Mouse (Mus musculus): ENCODE results near the gene Tmpo. TPM values are rescaled to one million over a fixed set of nuclear protein-coding genes. Genes with fewer than 3 reads are reported as not detected.
A peak's percentile ranks its signal among the peaks of the same experiment; 100 is the strongest.

The Tmpo gene
- polyA plus RNA-seq, 2 experiments, result 239 to 340 TPM

GRCm38 (mm10) chr10:91180301-91180700 lies 814 bp downstream of the Tmpo start:
- no peak for TF ChIP-seq POLR2A (IDR thresholded peaks at IDR 0.05; ENCODE audit: borderline replicate concordance, extremely low read depth, insufficient read depth, insufficient read length)
- no peak for DNase-seq (ENCODE audit: low spot score)

GRCm38 (mm10) chr10:91179834-91180233 lies 1.3 kb downstream of the Tmpo start:
- H3K27me3 ChIP-seq (ENCODE audit: control insufficient read depth, insufficient read depth, low read length), result no peaks in the 10 kb centered on the region
- peaks cover 21% of the 10 kb centered on the region for H3K4me1 ChIP-seq (ENCODE audit: control insufficient read depth, insufficient read depth, low read length)
- DNase-seq (ENCODE audit: low spot score), result no peak
- H3K9me3 ChIP-seq (ENCODE audit: control insufficient read depth, low read length), result no peaks in the 10 kb centered on the region
- ATAC-seq (ENCODE audit: low FRiP score, low read depth), result no peak
- H3K9ac ChIP-seq (ENCODE audit: low read depth, low read length, severe bottlenecking), result no peak overlapping the region
- H3K4me2 ChIP-seq (replicated peaks; ENCODE audit: low read depth, low read length, severe bottlenecking), result peak overlapping the region; percentile 49
- H3K27ac ChIP-seq (replicated peaks; ENCODE audit: low read depth, low read length), result peak overlapping the region; percentile 99
- no peaks in the 10 kb centered on the region for H3K36me3 ChIP-seq (ENCODE audit: control insufficient read depth, insufficient read depth, low read length)
- 38% methylated on average over 2 of the region's 2 CpGs for WGBS
- peak overlapping the region; percentile 50; the same call in 1 of the 2 replicates for H3K4me3 ChIP-seq (replicated peaks; ENCODE audit: low read length)
- TF ChIP-seq POLR2A (IDR thresholded peaks at IDR 0.05; ENCODE audit: borderline replicate concordance, extremely low read depth, insufficient read depth, insufficient read length), result no peak

More at GRCm38 (mm10) chr10:91180301-91180700, 814 bp downstream of the Tmpo start:
- H3K4me2 ChIP-seq (replicated peaks; ENCODE audit: low read depth, low read length, severe bottlenecking), result peak overlapping the region; percentile 49
- no peaks in the 10 kb centered on the region for H3K36me3 ChIP-seq (ENCODE audit: control insufficient read depth, insufficient read depth, low read length)
- H3K4me1 ChIP-seq (ENCODE audit: control insufficient read depth, insufficient read depth, low read length), result peaks cover 21% of the 10 kb centered on the region
- peak overlapping the region; percentile 99 for H3K27ac ChIP-seq (replicated peaks; ENCODE audit: low read depth, low read length)
- no peaks in the 10 kb centered on the region for H3K9me3 ChIP-seq (ENCODE audit: control insufficient read depth, low read length)
- H3K4me3 ChIP-seq (replicated peaks; ENCODE audit: low read length), result peak overlapping the region; percentile 50
- peak overlapping the region; percentile 73 for H3K9ac ChIP-seq (ENCODE audit: low read depth, low read length, severe bottlenecking)
- no peak for ATAC-seq (ENCODE audit: low FRiP score, low read depth)
- WGBS, result 14% methylated on average over 7 of the region's 7 CpGs
- H3K27me3 ChIP-seq (ENCODE audit: control insufficient read depth, insufficient read depth, low read length), result no peaks in the 10 kb centered on the region

GRCm38 (mm10) chr10:91177201-91177600 lies 3.9 kb downstream of the Tmpo start:
- H3K27ac ChIP-seq (replicated peaks; ENCODE audit: low read depth, low read length), result no peak overlapping the region
- no peaks in the 10 kb centered on the region for H3K36me3 ChIP-seq (ENCODE audit: control insufficient read depth, insufficient read depth, low read length)
- no peak for DNase-seq (ENCODE audit: low spot score)
- peaks cover 10% of the 10 kb centered on the region; the same call in 1 of the 2 replicates for H3K4me1 ChIP-seq (ENCODE audit: control insufficient read depth, insufficient read depth, low read length)
- ATAC-seq (ENCODE audit: low FRiP score, low read depth), result no peak
- WGBS, result 33% methylated on average over 4 of the region's 4 CpGs
- H3K27me3 ChIP-seq (ENCODE audit: control insufficient read depth, insufficient read depth, low read length), result no peaks in the 10 kb centered on the region
- H3K4me2 ChIP-seq (replicated peaks; ENCODE audit: low read depth, low read length, severe bottlenecking), result no peak overlapping the region
- H3K9ac ChIP-seq (ENCODE audit: low read depth, low read length, severe bottlenecking), result no peak overlapping the region
- no peak for TF ChIP-seq POLR2A (IDR thresholded peaks at IDR 0.05; ENCODE audit: borderline replicate concordance, extremely low read depth, insufficient read depth, insufficient read length)
- H3K4me3 ChIP-seq (replicated peaks; ENCODE audit: low read length), result no peak overlapping the region
- no peaks in the 10 kb centered on the region for H3K9me3 ChIP-seq (ENCODE audit: control insufficient read depth, low read length)

- ATAC-seq (ENCODE audit: low FRiP score, low read depth), result no peak
- H3K4me2 ChIP-seq (replicated peaks; ENCODE audit: low read depth, low read length, severe bottlenecking), result peak overlapping the region; percentile 59
- H3K4me1 ChIP-seq (ENCODE audit: control insufficient read depth, insufficient read depth, low read length), result peaks cover 16% of the 10 kb centered on the region
- 75% methylated on average over 14 of the region's 14 CpGs for WGBS
- H3K27ac ChIP-seq (replicated peaks; ENCODE audit: low read depth, low read length), result peak overlapping the region; percentile 100
- no peak for DNase-seq (ENCODE audit: low spot score)
- no peak for TF ChIP-seq POLR2A (IDR thresholded peaks at IDR 0.05; ENCODE audit: borderline replicate concordance, extremely low read depth, insufficient read depth, insufficient read length)
- peak overlapping the region; percentile 100 for H3K9ac ChIP-seq (ENCODE audit: low read depth, low read length, severe bottlenecking)
- H3K9me3 ChIP-seq (ENCODE audit: control insufficient read depth, low read length), result no peaks in the 10 kb centered on the region
- H3K36me3 ChIP-seq (ENCODE audit: control insufficient read depth, insufficient read depth, low read length), result no peaks in the 10 kb centered on the region
- no peaks in the 10 kb centered on the region for H3K27me3 ChIP-seq (ENCODE audit: control insufficient read depth, insufficient read depth, low read length)
- H3K4me3 ChIP-seq (replicated peaks; ENCODE audit: low read length), result peak overlapping the region; percentile 97
These were observed 8.6 kb downstream of the Tmpo start for GRCm38 (mm10) chr10:91172329-91173100.

GRCm38 (mm10) chr10:91171455-91172328 lies 9.4 kb downstream of the Tmpo start:
- H3K4me2 ChIP-seq (replicated peaks; ENCODE audit: low read depth, low read length, severe bottlenecking), result peak overlapping the region; percentile 59
- DNase-seq (ENCODE audit: low spot score), result peak; percentile 94
- peak overlapping the region; percentile 100 for H3K9ac ChIP-seq (ENCODE audit: low read depth, low read length, severe bottlenecking)
- H3K9me3 ChIP-seq (ENCODE audit: control insufficient read depth, low read length), result no peaks in the 10 kb centered on the region
- no peaks in the 10 kb centered on the region for H3K36me3 ChIP-seq (ENCODE audit: control insufficient read depth, insufficient read depth, low read length)
- peak overlapping the region; percentile 100 for H3K27ac ChIP-seq (replicated peaks; ENCODE audit: low read depth, low read length)
- no peaks in the 10 kb centered on the region for H3K27me3 ChIP-seq (ENCODE audit: control insufficient read depth, insufficient read depth, low read length)
- peak overlapping the region; percentile 97 for H3K4me3 ChIP-seq (replicated peaks; ENCODE audit: low read length)
- under 1% methylated on average over 65 of the region's 68 CpGs for WGBS
- peak; percentile 79; the same call in 1 of the 2 replicates for TF ChIP-seq POLR2A (IDR thresholded peaks at IDR 0.05; ENCODE audit: borderline replicate concordance, extremely low read depth, insufficient read depth, insufficient read length)
- ATAC-seq (ENCODE audit: low FRiP score, low read depth), result peak; percentile 96
- H3K4me1 ChIP-seq (ENCODE audit: control insufficient read depth, insufficient read depth, low read length), result peaks cover 16% of the 10 kb centered on the region

Data from limb, embryonic 14.5 days (tissue).